Mouse (Mus musculus) c-Kit-positive CD71-positive TER-119-positive erythroid progenitor cells, embryonic 14.5 days (primary cell): ENCODE results near the gene 1700001C02Rik.
A peak's percentile ranks its signal among the peaks of the same experiment; 100 is the strongest.

ENCODE experiments used
- DNase-seq: peaks from one replicate; pipeline ENCODE4 v3.0.0-alpha.2; 2013; ENCODE audit warnings: low spot score

1700001C02Rik gene

GRCm38 (mm10) chr5:30465861-30466260 lies at the start of gene 1700001C02Rik:
Gene 1700001C02Rik, plus strand, starts transcription at chr5:30466047.
- no peak for DNase-seq

DNA sequence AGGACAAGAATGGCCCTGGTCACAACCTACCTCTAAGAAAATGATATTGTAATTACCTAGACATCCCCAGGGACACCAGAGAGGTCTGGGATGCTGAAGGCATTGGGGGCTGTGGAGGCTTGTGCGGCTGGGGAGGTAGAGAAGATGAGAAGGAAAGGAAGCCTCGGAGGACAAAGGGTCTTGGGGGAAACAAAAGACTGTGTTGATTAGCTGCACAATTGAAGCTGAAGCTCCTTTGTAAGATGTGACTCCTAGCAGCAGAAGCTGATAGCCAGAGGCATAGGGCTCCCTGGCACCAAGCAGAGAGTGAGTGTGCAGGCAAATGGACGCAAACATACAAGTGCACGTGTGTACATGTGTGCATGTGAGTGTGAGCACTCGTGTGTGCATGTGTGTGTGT lies 49.2 kb upstream of the 1700001C02Rik start:
- no peak for DNase-seq

- no peak for DNase-seq
These were observed 42.7 kb upstream of the 1700001C02Rik start for GRCm38 (mm10) chr5:30423121-30423520.

GRCm38 (mm10) chr5:30423572-30424244 lies 42.1 kb upstream of the 1700001C02Rik start:
- DNase-seq: peak; percentile 11

DNA sequence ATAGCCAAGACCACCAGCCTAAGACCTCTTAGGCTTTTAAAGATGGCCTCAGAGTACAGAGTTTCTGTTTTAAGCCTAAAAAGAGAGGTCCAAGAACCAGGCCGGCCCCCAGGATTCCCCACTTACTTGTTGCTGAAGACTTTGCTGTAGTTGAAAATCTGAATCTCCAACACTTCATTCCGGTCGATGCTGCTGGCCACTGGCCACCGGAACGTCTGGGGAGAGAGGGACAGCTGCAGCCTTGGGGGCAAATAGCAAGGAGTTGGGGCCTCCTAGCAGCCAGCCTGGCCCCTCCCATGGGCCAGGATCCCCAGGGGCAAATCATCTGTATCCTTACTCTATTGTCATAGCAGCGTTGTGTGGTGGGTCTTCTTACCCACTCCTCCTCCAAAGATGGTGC lies 38.4 kb upstream of the 1700001C02Rik start:
- no peak for DNase-seq

- DNase-seq: no peak
These were observed 26.9 kb upstream of the 1700001C02Rik start for GRCm38 (mm10) chr5:30438931-30439330.

- no peak for DNase-seq
These were observed 25.4 kb upstream of the 1700001C02Rik start for GRCm38 (mm10) chr5:30440308-30440906.

DNA sequence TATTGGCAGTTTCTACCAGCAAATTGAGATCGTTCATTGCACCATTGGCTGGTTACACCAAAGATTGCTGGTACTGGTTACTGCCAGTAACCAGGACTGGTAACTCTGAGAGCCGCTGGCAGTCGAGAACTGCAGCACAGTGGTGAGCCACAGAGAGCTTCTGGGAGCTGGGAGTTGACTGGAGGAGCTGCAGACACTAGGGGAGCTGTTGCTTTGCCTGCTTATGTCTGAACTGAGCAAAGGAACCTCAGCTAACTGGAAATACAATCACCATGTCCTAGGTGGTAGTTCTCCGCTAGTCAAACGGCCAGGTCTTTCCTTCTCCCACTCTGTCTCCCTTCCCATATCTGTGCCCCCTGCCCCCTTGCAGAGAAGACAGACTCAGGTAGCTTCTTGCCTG lies 23.7 kb upstream of the 1700001C02Rik start:
- no peak for DNase-seq

DNA sequence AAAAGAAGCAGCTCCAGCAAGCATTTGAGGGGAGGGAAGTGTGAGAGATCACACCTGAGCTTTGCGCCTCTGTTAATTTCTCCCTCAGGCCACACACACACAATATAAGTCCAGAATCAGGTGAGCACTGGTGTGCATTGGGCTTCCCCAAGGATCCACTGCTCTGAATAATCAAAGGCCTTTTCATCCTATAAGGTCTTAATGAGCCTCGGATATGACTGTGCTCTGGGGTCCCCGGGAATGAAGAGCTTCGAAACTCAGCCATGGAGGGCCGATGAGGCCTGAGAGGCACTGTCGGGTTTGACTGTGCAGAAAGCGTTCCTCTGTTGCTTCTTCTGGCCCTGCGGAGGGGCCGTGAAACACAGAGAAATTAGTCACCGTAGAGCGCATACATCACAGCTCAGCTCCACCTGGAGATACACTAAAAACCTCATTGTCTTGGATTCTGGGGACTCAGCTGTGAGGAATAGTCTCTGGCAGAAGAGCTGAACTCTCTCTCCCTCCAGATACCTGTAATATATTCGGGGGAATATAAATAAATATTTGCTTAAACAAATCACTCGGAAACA lies 21.4 kb upstream of the 1700001C02Rik start:
- no peak for DNase-seq

DNA sequence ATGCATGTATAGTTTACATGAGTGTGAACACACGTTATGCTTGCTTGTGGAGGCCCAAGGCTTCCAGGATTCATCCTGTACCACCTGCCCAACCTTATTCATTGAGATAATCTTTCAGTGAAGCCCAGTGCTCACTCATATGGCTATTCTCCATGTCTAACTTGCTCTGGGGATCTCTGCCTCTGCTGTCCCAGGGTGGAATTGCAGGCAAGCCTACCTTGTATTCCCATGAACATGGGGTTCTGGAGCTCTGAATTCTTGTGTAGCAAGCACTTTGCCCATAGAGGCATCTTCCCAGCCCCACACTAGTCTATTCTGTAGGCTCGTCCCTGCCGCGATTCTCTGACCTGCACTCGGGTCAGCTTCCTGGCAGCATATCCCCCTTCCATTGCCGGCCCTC lies 9.8 kb upstream of the 1700001C02Rik start:
- no peak for DNase-seq

DNA sequence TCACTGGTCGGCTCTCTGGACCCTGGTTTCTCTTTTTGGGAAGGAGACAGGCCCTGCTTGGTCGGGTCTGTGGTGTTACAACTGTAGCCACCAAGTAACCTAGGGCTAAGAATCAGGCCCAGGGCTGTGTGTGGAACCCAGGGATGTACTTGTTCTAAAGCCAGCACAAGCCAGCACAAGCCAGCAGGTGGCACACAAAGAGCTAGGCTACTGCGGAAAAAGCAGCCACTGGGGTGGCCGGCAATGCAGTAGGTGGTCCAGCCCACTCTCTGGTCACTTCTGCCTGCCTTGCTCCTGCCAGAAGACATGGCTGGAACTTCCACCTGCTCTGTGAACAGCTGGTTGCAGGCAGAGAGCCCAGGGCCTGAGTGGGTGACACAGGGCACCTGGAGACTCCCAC lies 5.7 kb upstream of the 1700001C02Rik start:
- no peak for DNase-seq

- DNase-seq: no peak
These were observed 4.0 kb upstream of the 1700001C02Rik start, which contains the start of gene Otof for GRCm38 (mm10) chr5:30461821-30462220. Gene Otof, minus strand, starts transcription at chr5:30461932.

DNA sequence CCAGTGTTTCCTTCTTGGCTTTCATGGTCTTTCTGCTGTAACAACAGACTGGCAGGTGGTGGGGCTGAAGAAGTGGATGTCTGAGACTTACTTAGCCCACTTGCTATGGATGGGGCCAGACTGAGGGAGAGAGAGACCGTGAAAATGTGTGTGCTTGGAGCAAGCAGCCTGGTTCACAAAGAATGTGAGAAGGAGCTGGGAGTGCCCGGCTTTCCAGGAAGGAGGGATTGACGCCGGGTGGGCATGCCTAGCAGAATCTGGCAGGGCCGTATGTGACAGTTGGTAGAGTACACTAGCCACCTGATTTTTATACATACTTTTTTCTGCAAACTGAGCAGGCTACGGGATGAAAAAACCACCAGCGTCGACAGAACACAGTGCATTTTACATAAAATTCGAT lies 468 bp downstream of the 1700001C02Rik start:
- DNase-seq: no peak

GRCm38 (mm10) chr5:30470454-30470853 lies 4.6 kb downstream of the 1700001C02Rik start:
- DNase-seq: no peak

DNA sequence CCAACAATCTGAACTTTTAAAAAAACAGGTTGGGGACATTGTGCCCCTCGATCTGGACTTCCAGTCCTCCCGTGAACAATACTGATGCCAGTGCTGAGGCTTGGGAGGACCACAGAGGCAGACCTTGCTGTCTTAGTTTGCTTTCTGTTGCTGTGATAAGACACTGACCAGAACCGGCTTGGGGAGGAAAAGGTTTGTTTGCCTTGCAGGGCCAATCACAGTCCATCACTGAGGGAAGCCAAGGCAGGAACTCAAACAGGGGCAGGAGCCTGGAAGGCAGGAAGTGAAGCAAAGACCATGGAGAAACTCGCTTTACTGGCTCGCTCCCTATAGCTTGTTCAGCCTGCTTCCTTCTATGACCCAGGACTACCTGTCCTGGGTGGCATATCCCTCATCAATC lies 6.3 kb downstream of the 1700001C02Rik start:
- no peak for DNase-seq

- DNase-seq: peak; percentile 9
These were observed 10.7 kb downstream of the 1700001C02Rik start for GRCm38 (mm10) chr5:30476534-30476933.

- DNase-seq: peak; percentile 38
These were observed 16.5 kb downstream of the 1700001C02Rik start for GRCm38 (mm10) chr5:30482319-30482718.

DNA sequence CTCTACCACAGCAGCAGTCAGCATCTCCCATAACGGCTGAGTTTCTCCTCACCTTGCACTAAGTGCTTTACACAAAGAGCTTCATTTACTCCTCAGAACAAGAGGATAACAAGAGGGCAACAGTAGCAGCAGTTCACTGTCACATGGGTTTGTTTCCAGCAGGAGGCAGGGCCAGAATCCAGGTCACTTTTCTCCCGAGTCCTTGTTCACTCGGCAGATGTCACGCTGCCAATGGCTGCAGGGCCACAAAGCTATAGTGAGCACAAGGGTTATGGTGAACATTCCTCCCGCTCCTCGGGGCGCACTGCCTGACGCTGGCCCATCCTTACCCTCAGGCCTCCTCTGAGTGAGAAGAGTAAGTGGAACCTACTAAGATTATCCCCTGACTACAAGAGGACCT lies 17.7 kb downstream of the 1700001C02Rik start:
- DNase-seq: no peak

GRCm38 (mm10) chr5:30484591-30484990 lies 18.7 kb downstream of the 1700001C02Rik start:
- DNase-seq: no peak

GRCm38 (mm10) chr5:30485136-30485535 lies 19.3 kb downstream of the 1700001C02Rik start:
- no peak for DNase-seq

DNA sequence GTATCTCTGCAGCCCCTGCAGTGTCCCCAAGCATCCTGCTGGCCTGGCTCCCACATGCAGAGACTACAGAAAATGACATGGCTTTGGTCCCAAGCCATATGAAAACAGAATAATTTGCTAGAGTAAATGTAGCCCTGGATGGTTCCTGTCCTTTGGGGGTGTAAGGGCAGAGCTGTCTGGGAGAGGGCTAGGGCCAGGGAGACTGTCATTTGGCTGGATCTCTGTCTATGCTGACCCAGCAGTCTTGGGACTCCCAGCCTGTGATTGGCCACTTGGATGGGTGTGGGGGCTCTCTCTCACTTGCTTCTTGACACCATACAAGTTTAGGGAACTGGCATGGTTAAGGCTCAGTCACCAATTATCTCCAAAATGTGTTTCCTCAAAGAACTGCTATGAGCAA lies 24.4 kb downstream of the 1700001C02Rik start:
- no peak for DNase-seq

- DNase-seq: no peak
These were observed 25.0 kb downstream of the 1700001C02Rik start for GRCm38 (mm10) chr5:30490845-30491244.

- DNase-seq: no peak
These were observed 27.9 kb downstream of the 1700001C02Rik start for GRCm38 (mm10) chr5:30493723-30494122.
